20 mouse cellular contexts compared by ENCODE assay signal in genomic region chr5:102702581-102702980, GRCm38 (mm10).
"Had no signal": no experiment of that assay in that cellular context is flagged by ENCODE, and none has a peak within 500 bp of the region (broad histone marks: within the 10 kb centered on the region; RNA-seq: fewer than 3 reads in every experiment).

No protein-coding gene starts in this region.

- H3K4me1 ChIP-seq: liver, embryonic 12.5 days; liver, embryonic 15.5 days; midbrain, embryonic 10.5 days; midbrain, embryonic 12.5 days; midbrain, embryonic 13.5 days; midbrain, embryonic 15.5 days; neural tube, embryonic 12.5 days; neural tube, embryonic 13.5 days had no signal

- H3K4me3 ChIP-seq: limb, embryonic 10.5 days; limb, embryonic 12.5 days; limb, embryonic 13.5 days; limb, embryonic 15.5 days; liver, embryonic 12.5 days; liver, embryonic 13.5 days; liver, embryonic 15.5 days; lung, embryonic 15.5 days; megakaryocyte, embryonic 14.5 days; midbrain, embryonic 10.5 days; midbrain, embryonic 12.5 days; midbrain, embryonic 13.5 days; midbrain, embryonic 15.5 days; myocyte; neural tube, embryonic 12.5 days; neural tube, embryonic 13.5 days had no signal

- H3K27ac ChIP-seq: limb, embryonic 10.5 days; limb, embryonic 12.5 days; limb, embryonic 13.5 days; limb, embryonic 15.5 days; liver, embryonic 12.5 days; liver, embryonic 13.5 days; liver, embryonic 14.5 days; liver, embryonic 15.5 days; lung, embryonic 15.5 days; macrophage; midbrain, embryonic 10.5 days; midbrain, embryonic 12.5 days; midbrain, embryonic 13.5 days; midbrain, embryonic 15.5 days; neural tube, embryonic 12.5 days; neural tube, embryonic 13.5 days had no signal

- H3K27me3 ChIP-seq: limb, embryonic 12.5 days; limb, embryonic 13.5 days; limb, embryonic 15.5 days; liver, embryonic 12.5 days; liver, embryonic 13.5 days; liver, embryonic 15.5 days; lung, embryonic 15.5 days; megakaryocyte, embryonic 14.5 days; midbrain, embryonic 12.5 days; midbrain, embryonic 13.5 days; midbrain, embryonic 15.5 days; neural tube, embryonic 12.5 days; neural tube, embryonic 13.5 days had no signal

- H3K36me3 ChIP-seq: limb, embryonic 10.5 days; limb, embryonic 12.5 days; limb, embryonic 13.5 days; limb, embryonic 15.5 days; liver, embryonic 12.5 days; liver, embryonic 13.5 days; liver, embryonic 15.5 days; lung, embryonic 15.5 days; midbrain, embryonic 10.5 days; midbrain, embryonic 12.5 days; midbrain, embryonic 13.5 days; midbrain, embryonic 15.5 days; neural tube, embryonic 12.5 days; neural tube, embryonic 13.5 days had no signal

- H3K9ac ChIP-seq: limb, embryonic 12.5 days; limb, embryonic 13.5 days; limb, embryonic 15.5 days; liver, embryonic 12.5 days; liver, embryonic 13.5 days; liver, embryonic 14.5 days; liver, embryonic 15.5 days; liver, postnatal 0 days; lung, embryonic 14.5 days; lung, embryonic 15.5 days; midbrain, embryonic 12.5 days; midbrain, embryonic 13.5 days; midbrain, embryonic 15.5 days; neural tube, embryonic 12.5 days; neural tube, embryonic 13.5 days had no signal

- DNase-seq: liver, embryonic 13.5 days had no signal
